Mouse (Mus musculus) limb, embryonic 10.5 days (tissue): ENCODE measurements at regions not wholly inside any gene's neighbourhood (a gene's known extent, or its start where the extent isn't known, plus 50 kb on each side); places are given as distances from the start of the nearest gene placed in this dataset.

ENCODE experiments used
- DNase-seq: peaks from one replicate; pipeline ENCODE4 v3.0.0-alpha.2; 2017; ENCODE audit warnings: low spot score
- H3K27ac ChIP-seq: fragments of 300-500 bp; sonication (generic); 2 replicates; pipeline ENCODE4 v1.5.1; 2016; ENCODE audit warnings: mild to moderate bottlenecking
- H3K27me3 ChIP-seq: fragments of 300-500 bp; sonication (generic); 2 replicates; pipeline ENCODE4 v1.6.1; 2016; ENCODE audit warnings: low read depth, mild to moderate bottlenecking; ENCODE audit not compliant: poor library complexity, severe bottlenecking
- H3K36me3 ChIP-seq: fragments of 300-500 bp; sonication (generic); 2 replicates; pipeline ENCODE4 v1.6.1; 2016; ENCODE audit warnings: mild to moderate bottlenecking, moderate library complexity
- H3K4me1 ChIP-seq: fragments of 300-500 bp; sonication (generic); 2 replicates; pipeline ENCODE4 v1.6.1; 2016
- H3K4me3 ChIP-seq: fragments of 300-500 bp; sonication (generic); 2 replicates; pipeline ENCODE4 v1.5.1; 2016; ENCODE audit warnings: mild to moderate bottlenecking, moderate library complexity
- H3K9me3 ChIP-seq: fragments of 300-500 bp; sonication (generic); replicated peaks from 2 replicates; pipeline ENCODE4 v1.6.1; 2016; ENCODE audit warnings: mild to moderate bottlenecking
- WGBS: fragments of 180-500 bp; shearing (Covaris S2); methylation state at CpG from one replicate; pipeline ENCODE4 v1.1.7; 2016; 5-methylcytosine and 5-hydroxymethylcytosine counted together

GRCm38 (mm10) chr3:136434407-136434806, 108.5 kb upstream of the Bank1 start:
- no peaks in the 10 kb centered on the region for H3K36me3 ChIP-seq
- no peak overlapping the region for H3K4me3 ChIP-seq
- H3K9me3 ChIP-seq: no peaks in the 10 kb centered on the region
- DNase-seq: no peak
- no peaks in the 10 kb centered on the region for H3K4me1 ChIP-seq
- WGBS: 72% methylated on average over 5 of the region's 5 CpGs
- no peaks in the 10 kb centered on the region for H3K27me3 ChIP-seq
- no peak overlapping the region for H3K27ac ChIP-seq

- WGBS: 89% methylated on average over 3 of the region's 3 CpGs
- no peak overlapping the region for H3K27ac ChIP-seq
- no peak for DNase-seq
- no peaks in the 10 kb centered on the region for H3K9me3 ChIP-seq
- H3K4me3 ChIP-seq: no peak overlapping the region
- no peaks in the 10 kb centered on the region for H3K27me3 ChIP-seq
- no peaks in the 10 kb centered on the region for H3K4me1 ChIP-seq
- no peaks in the 10 kb centered on the region for H3K36me3 ChIP-seq
Measured at GRCm38 (mm10) chr3:136432072-136432471, 106.2 kb upstream of the Bank1 start.

GRCm38 (mm10) chr3:136427427-136427826, 101.6 kb upstream of the Bank1 start:
- Histone ChIP-seq H3K36me3 (no peaks in the 10 kb centered on the region), H3K27ac (no peak overlapping the region), H3K9me3 (no peaks in the 10 kb centered on the region)

GRCm38 (mm10) chr3:136426539-136427194, 100.8 kb upstream of the Bank1 start:
- no peak for DNase-seq
- H3K4me3 ChIP-seq: no peak overlapping the region
- H3K27ac ChIP-seq: no peak overlapping the region
- H3K9me3 ChIP-seq: no peaks in the 10 kb centered on the region
- no peaks in the 10 kb centered on the region for H3K4me1 ChIP-seq
- 77% methylated on average over 8 of the region's 8 CpGs for WGBS
- no peaks in the 10 kb centered on the region for H3K36me3 ChIP-seq
- H3K27me3 ChIP-seq: no peaks in the 10 kb centered on the region

More at GRCm38 (mm10) chr3:136427427-136427826, 101.6 kb upstream of the Bank1 start:
- no peak for DNase-seq
- Histone ChIP-seq H3K4me1 (no peaks in the 10 kb centered on the region), H3K27me3 (no peaks in the 10 kb centered on the region), H3K4me3 (no peak overlapping the region)
- WGBS: 87% methylated on average over 2 of the region's 2 CpGs

GRCm38 (mm10) chr3:136421969-136422614, 96.2 kb upstream of the Bank1 start:
- Histone ChIP-seq H3K4me1 (no peaks in the 10 kb centered on the region), H3K4me3 (no peak overlapping the region), H3K9me3 (no peaks in the 10 kb centered on the region), H3K27me3 (no peaks in the 10 kb centered on the region), H3K36me3 (no peaks in the 10 kb centered on the region), H3K27ac (no peak overlapping the region)
- DNase-seq: no peak
- WGBS: 85% methylated on average over 10 of the region's 10 CpGs

GRCm38 (mm10) chr3:136405606-136406005, 79.7 kb upstream of the Bank1 start:
- H3K36me3 ChIP-seq: no peaks in the 10 kb centered on the region
- no peaks in the 10 kb centered on the region for H3K9me3 ChIP-seq

GRCm38 (mm10) chr3:136383282-136383681, 57.4 kb upstream of the Bank1 start:
- 86% methylated on average over 4 of the region's 4 CpGs for WGBS
- H3K4me1 ChIP-seq: no peaks in the 10 kb centered on the region
- DNase-seq: no peak
- no peak overlapping the region for H3K27ac ChIP-seq
- H3K36me3 ChIP-seq: no peaks in the 10 kb centered on the region
- no peaks in the 10 kb centered on the region for H3K27me3 ChIP-seq
- H3K9me3 ChIP-seq: no peaks in the 10 kb centered on the region
- H3K4me3 ChIP-seq: no peak overlapping the region

More at GRCm38 (mm10) chr3:136405606-136406005, 79.7 kb upstream of the Bank1 start:
- 81% methylated on average over 8 of the region's 8 CpGs for whole genome bisulfite sequencing
- no peak for DNase-seq
- no peak overlapping the region for H3K4me3 ChIP-seq
- no peak overlapping the region for H3K27ac ChIP-seq
- H3K27me3 ChIP-seq: no peaks in the 10 kb centered on the region
- H3K4me1 ChIP-seq: no peaks in the 10 kb centered on the region

GRCm38 (mm10) chr3:136380644-136381043, 54.8 kb upstream of the Bank1 start:
- Histone ChIP-seq H3K4me3 (no peak overlapping the region), H3K36me3 (no peaks in the 10 kb centered on the region), H3K9me3 (no peaks in the 10 kb centered on the region), H3K27me3 (no peaks in the 10 kb centered on the region), H3K27ac (no peak overlapping the region), H3K4me1 (no peaks in the 10 kb centered on the region)
- 75% methylated on average over 7 of the region's 7 CpGs for WGBS
- no peak for DNase-seq

- H3K36me3 ChIP-seq: no peaks in the 10 kb centered on the region
- no peaks in the 10 kb centered on the region for H3K27me3 ChIP-seq
- no peak for DNase-seq
- H3K9me3 ChIP-seq: no peaks in the 10 kb centered on the region
- H3K4me1 ChIP-seq: no peaks in the 10 kb centered on the region
- no peak overlapping the region for H3K4me3 ChIP-seq
- 72% methylated on average over 6 of the region's 6 CpGs for WGBS
- H3K27ac ChIP-seq: no peak overlapping the region
Measured at GRCm38 (mm10) chr3:136379741-136380398, 54.0 kb upstream of the Bank1 start.

GRCm38 (mm10) chr3:136376893-136377292, 51.0 kb upstream of the Bank1 start:
- 83% methylated on average over 4 of the region's 4 CpGs for WGBS
- H3K9me3 ChIP-seq: no peaks in the 10 kb centered on the region
- no peak overlapping the region for H3K27ac ChIP-seq
- no peaks in the 10 kb centered on the region for H3K27me3 ChIP-seq
- no peak overlapping the region for H3K4me3 ChIP-seq
- no peaks in the 10 kb centered on the region for H3K4me1 ChIP-seq
- DNase-seq: no peak
- no peaks in the 10 kb centered on the region for H3K36me3 ChIP-seq
